Mouse (Mus musculus) heart, postnatal 36 days (tissue): ENCODE measurements around the gene Hapln1. TPM values are rescaled to one million over a fixed set of nuclear protein-coding genes. Genes with fewer than 3 reads are reported as not detected.

Source experiments
- DNase-seq, 2 experiments: peaks; one replicate each; pipeline ENCODE4 v3.0.0; 2021 to 2022
- intact Hi-C: fragments of 180-260 bp; cut with DNase I; formaldehyde crosslinking; loops from one replicate; pipeline ENCODE4 v1.15.1; 2025
- total RNA-seq, 2 experiments: library from RNA; stranded (reverse); gene quantifications; 2 replicates each; pipeline ENCODE4 v1.2.3; 2021

Hapln1 gene
- total RNA-seq, 2 experiments from 2014 or later: 0.30 to 0.44 TPM

- intact Hi-C loops: no loop called here
- no peak for DNase-seq
Measured at GRCm38 (mm10) chr13:89597354-89597753, 57.8 kb downstream of the Hapln1 start.

- intact Hi-C loops: no loop called here
Measured at GRCm38 (mm10) chr13:89600466-89600865, 60.9 kb downstream of the Hapln1 start.

GRCm38 (mm10) chr13:89603336-89603735, 63.7 kb downstream of the Hapln1 start:
- DNase-seq: no peak
- intact Hi-C loops: no loop called here

More at GRCm38 (mm10) chr13:89600466-89600865, 60.9 kb downstream of the Hapln1 start:
- no peak for DNase-seq

- no peak for DNase-seq
- intact Hi-C loops: no loop called here
Measured at GRCm38 (mm10) chr13:89607399-89607798, 67.8 kb downstream of the Hapln1 start.

GRCm38 (mm10) chr13:89619064-89619463, 79.5 kb downstream of the Hapln1 start:
- DNase-seq: no peak
- intact Hi-C loops: no loop called here

- intact Hi-C loops: loop anchor here (1.0 kb wide), 1 partner anchor 86 kb away; no protein-coding TSS in a partner anchor
- no peak for DNase-seq
Measured at GRCm38 (mm10) chr13:89634137-89634683, 94.6 kb downstream of the Hapln1 start.

- DNase-seq: no peak
- intact Hi-C loops: no loop called here
Measured at GRCm38 (mm10) chr13:89637012-89637411, 97.4 kb downstream of the Hapln1 start.

- intact Hi-C loops: no loop called here
- no peak for DNase-seq
Measured at GRCm38 (mm10) chr13:89645589-89645988, 106.0 kb downstream of the Hapln1 start.

- no peak for DNase-seq
- intact Hi-C loops: no loop called here
Measured at GRCm38 (mm10) chr13:89652773-89653172, 113.2 kb downstream of the Hapln1 start.

GRCm38 (mm10) chr13:89653279-89653678, 113.7 kb downstream of the Hapln1 start:
- intact Hi-C loops: no loop called here
- DNase-seq: no peak

- intact Hi-C loops: no loop called here
Measured at GRCm38 (mm10) chr13:89657046-89657445, 117.5 kb downstream of the Hapln1 start.

More at GRCm38 (mm10) chr13:89657046-89657445, 117.5 kb downstream of the Hapln1 start:
- DNase-seq: no peak

Other genes with a start within 250 kb of the Hapln1 start
- gene Vcan, start 202.7 kb downstream of the Hapln1 start, total RNA-seq: 1 to 10 TPM; 8.5 to 9.7 TPM